Mouse (Mus musculus) E14TG2a.4 (cell line): ENCODE results near the gene Vmn1r127.
"Not testable (repeated sequence)": the region's sequence is repeated elsewhere in the genome, so short reads cannot be mapped to it uniquely, and the experiment has no call there.

Experiments
- CTCF ChIP-seq: conservative IDR thresholded peaks from 2 replicates; pipeline ENCODE4 v1.5.1; 2014; ENCODE audit warnings: low read length
- NANOG ChIP-seq: IDR thresholded peaks from 2 replicates; pipeline ENCODE4 v1.6.1; 2014; ENCODE audit warnings: borderline replicate concordance, low read length, mixed read lengths
- POU5F1 ChIP-seq: IDR thresholded peaks from 2 replicates; pipeline ENCODE4 v1.6.1; 2014; ENCODE audit warnings: low read length, borderline replicate concordance

DNA sequence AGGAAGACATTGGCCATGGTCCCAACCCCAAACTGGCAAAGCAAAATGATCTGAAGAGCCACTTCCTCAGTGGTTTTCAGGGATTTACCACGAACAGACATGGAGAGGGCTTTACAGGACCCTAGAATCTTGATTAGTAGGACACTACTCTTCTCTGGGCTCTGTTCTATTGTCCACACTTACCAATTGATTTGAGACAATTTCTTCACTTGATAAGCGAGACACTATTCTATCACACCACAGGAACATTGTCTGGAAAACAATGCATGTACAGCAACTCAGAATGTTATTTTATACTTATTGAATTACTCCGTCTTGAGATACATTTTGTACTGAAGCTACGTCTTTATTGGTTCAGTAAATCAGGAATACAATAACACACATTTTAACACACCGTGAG is 18.3 kb downstream of the Vmn1r127 start, which contains the start of gene Vmn1r126:
- not testable (repeated sequence) for TF ChIP-seq CTCF, POU5F1, NANOG
